Mouse (Mus musculus) Patski (cell line): ENCODE data around the gene Uhmk1. TPM values are rescaled to one million over a fixed set of nuclear protein-coding genes. Genes with fewer than 3 reads are reported as not detected.

ENCODE experiments used
- ATAC-seq: fragments of 100-300 bp; one replicate; pipeline ENCODE4 v1.8.0; 2021
- CTCF ChIA-PET: fragments of 350-600 bp; sonication (Branson Sonifier 250); formaldehyde crosslinking; loops from one replicate; lab custom pipeline; 2022; ENCODE audit warnings: inconsistent platforms; lab: Charles Lee
- POLR2A ChIA-PET: fragments of 350-600 bp; sonication (Branson Sonifier 250); formaldehyde crosslinking; loops from one replicate; lab custom pipeline; 2022; ENCODE audit warnings: antibody characterized with exemption, inconsistent platforms; lab: Charles Lee
- DNase-seq: peaks from one replicate; pipeline ENCODE4 v3.0.0-alpha.2; 2011; ENCODE audit warnings: low read depth, low spot score
- H3K27me3 ChIP-seq: fragments of 371-371 bp; one replicate; pipeline ENCODE4 v1.5.1; 2021
- CTCF ChIP-seq: fragments of 100-300 bp; IDR thresholded peaks from one replicate; pipeline ENCODE4 v1.5.1; 2021
- in situ Hi-C: fragments of 300-500 bp; cut with MboI; formaldehyde crosslinking; loops from 3 replicates; pipeline ENCODE4 v1.11.1; 2018; ENCODE audit warnings: low pct_unique_long_range_greater_than_20kb, mixed read lengths
- polyA plus RNA-seq: library from polyadenylated mRNA; unstranded; gene quantifications from one replicate; pipeline ENCODE4 v1.2.3, GENCODE M21; 2021

The Uhmk1 gene
- polyA plus RNA-seq, 1 experiment from 2014 or later: 47.4 TPM

GRCm38 (mm10) chr1:170155761-170156160 is 59.4 kb downstream of the Uhmk1 start:
- POLR2A ChIA-PET: interaction anchor here (0.7 kb wide), 1 partner anchor 9 kb away, joined by 3 read pairs; no protein-coding TSS in a partner anchor
- in situ Hi-C loops: no loop called here
- H3K27me3 ChIP-seq: no peaks in the 10 kb centered on the region
- DNase-seq (no peak), ATAC-seq (no peak)
- TF ChIP-seq CTCF: no peak
- CTCF ChIA-PET: interaction anchor here (0.9 to 1.5 kb wide), 6 partner anchors 8 to 186 kb away, joined by 3 to 4 read pairs (median 4); partner anchors contain the start of gene Hsd17b7

GRCm38 (mm10) chr1:170155298-170155697 is 59.9 kb downstream of the Uhmk1 start:
- in situ Hi-C loops: no loop called here
- H3K27me3 ChIP-seq: no peaks in the 10 kb centered on the region
- no peak for ATAC-seq
- ChIA-PET CTCF (interaction anchor here (0.9 to 1.5 kb wide), 6 partner anchors 8 to 186 kb away, joined by 3 to 4 read pairs (median 4); partner anchors contain the start of gene Hsd17b7), POLR2A (interaction anchor here (0.7 kb wide), 1 partner anchor 8 kb away, joined by 3 read pairs; no protein-coding TSS in a partner anchor)
- no peak for DNase-seq
- peak; percentile 39 for TF ChIP-seq CTCF

GRCm38 (mm10) chr1:170153986-170154385 is 61.2 kb downstream of the Uhmk1 start:
- ChIA-PET CTCF (interaction anchor here (2.0 kb wide), 1 partner anchor 13 kb away, joined by 6 read pairs; no protein-coding TSS in a partner anchor), POLR2A (no interaction called here)
- ATAC-seq: no peak
- in situ Hi-C loops: no loop called here
- no peak for TF ChIP-seq CTCF
- H3K27me3 ChIP-seq: no peaks in the 10 kb centered on the region
- DNase-seq: no peak

GRCm38 (mm10) chr1:170152552-170152951 is 62.6 kb downstream of the Uhmk1 start:
- ChIA-PET POLR2A (no interaction called here), CTCF (interaction anchor here (2.0 kb wide), 1 partner anchor 14 kb away, joined by 6 read pairs; no protein-coding TSS in a partner anchor)
- no peaks in the 10 kb centered on the region for H3K27me3 ChIP-seq
- ATAC-seq (no peak), DNase-seq (no peak)
- in situ Hi-C loops: no loop called here
- no peak for TF ChIP-seq CTCF

- DNase-seq (no peak), ATAC-seq (no peak)
- CTCF ChIA-PET: interaction anchor here (1.8 kb wide), 1 partner anchor 12 kb away, joined by 7 read pairs; no protein-coding TSS in a partner anchor
- POLR2A ChIA-PET: interaction anchor here (0.5 kb wide), 1 partner anchor 14 kb away, joined by 3 read pairs; no protein-coding TSS in a partner anchor
- in situ Hi-C loops: no loop called here
- no peak for TF ChIP-seq CTCF
- H3K27me3 ChIP-seq: no peaks in the 10 kb centered on the region
Measured at GRCm38 (mm10) chr1:170150870-170151269, 64.3 kb downstream of the Uhmk1 start.

GRCm38 (mm10) chr1:170149756-170150155 is 65.4 kb downstream of the Uhmk1 start:
- CTCF ChIA-PET: interaction anchor here (1.8 to 3.3 kb wide), 2 partner anchors 8 to 13 kb away, joined by 7 to 10 read pairs; no protein-coding TSS in a partner anchor

GRCm38 (mm10) chr1:170148536-170148935 is 66.7 kb downstream of the Uhmk1 start:
- ATAC-seq (no peak), DNase-seq (no peak)
- ChIA-PET CTCF (interaction anchor here (1.5 to 3.3 kb wide), 3 partner anchors 9 to 179 kb away, joined by 3 to 10 read pairs (median 4); partner anchors contain the start of gene Hsd17b7), POLR2A (interaction anchor here (0.7 kb wide), 1 partner anchor 12 kb away, joined by 4 read pairs; no protein-coding TSS in a partner anchor)
- no peaks in the 10 kb centered on the region for H3K27me3 ChIP-seq
- in situ Hi-C loops: no loop called here
- TF ChIP-seq CTCF: no peak

More at GRCm38 (mm10) chr1:170149756-170150155, 65.4 kb downstream of the Uhmk1 start:
- DNase-seq (no peak), ATAC-seq (no peak)
- no peak for TF ChIP-seq CTCF
- H3K27me3 ChIP-seq: no peaks in the 10 kb centered on the region
- in situ Hi-C loops: no loop called here
- POLR2A ChIA-PET: no interaction called here

GRCm38 (mm10) chr1:170147651-170148448 is 67.3 kb downstream of the Uhmk1 start:
- no peaks in the 10 kb centered on the region for H3K27me3 ChIP-seq
- in situ Hi-C loops: no loop called here
- ATAC-seq (peak; percentile 59), DNase-seq (no peak)
- CTCF ChIA-PET: interaction anchor here (0.8 to 3.3 kb wide), 6 partner anchors 10 to 213 kb away, joined by 3 to 10 read pairs (median 4); partner anchors contain the start of gene Hsd17b7
- TF ChIP-seq CTCF: no peak
- POLR2A ChIA-PET: no interaction called here

- DNase-seq (no peak), ATAC-seq (peak; percentile 38)
- H3K27me3 ChIP-seq: no peaks in the 10 kb centered on the region
- ChIA-PET POLR2A (no interaction called here), CTCF (no interaction called here)
- in situ Hi-C loops: no loop called here
- no peak for TF ChIP-seq CTCF
Measured at GRCm38 (mm10) chr1:170145606-170146005, 69.6 kb downstream of the Uhmk1 start.

Other genes starting within 250 kb of the Uhmk1 start
- gene Hsd17b7, start 246.2 kb downstream of the Uhmk1 start, polyA plus RNA-seq: 11.3 TPM
- 0.32 TPM for gene Ddr2, start 104.6 kb downstream of the Uhmk1 start, polyA plus RNA-seq
- 75.2 TPM for gene Uap1, start 40.4 kb downstream of the Uhmk1 start, polyA plus RNA-seq
- not detected for gene Sh2d1b2, start 17.4 kb upstream of the Uhmk1 start, polyA plus RNA-seq
- 0.09 TPM for gene Sh2d1b1, start 61.9 kb upstream of the Uhmk1 start, polyA plus RNA-seq
- gene Gm7694, start 90.9 kb upstream of the Uhmk1 start, polyA plus RNA-seq: 4.0 TPM
- 0.36 TPM for gene Spata46, start 93.4 kb upstream of the Uhmk1 start, polyA plus RNA-seq